Mouse (Mus musculus) ES-E14 (cell line): ENCODE measurements around the gene Ring1. TPM values are rescaled to one million over a fixed set of nuclear protein-coding genes. Genes with fewer than 3 reads are reported as not detected.
A peak's percentile ranks its signal among the peaks of the same experiment; 100 is the strongest.

Experiments used
- DNase-seq: peaks from one replicate; pipeline ENCODE4 v3.0.0-alpha.2; 2013; ENCODE audit warnings: low read depth, low spot score
- H3K27ac ChIP-seq: 2 replicates; pipeline ENCODE4 v1.5.1; 2012; ENCODE audit warnings: low read depth, mild to moderate bottlenecking, low read length, moderate library complexity, mixed read lengths; ENCODE audit not compliant: poor library complexity, insufficient read depth, severe bottlenecking
- H3K36me3 ChIP-seq: 2 replicates; pipeline ENCODE4 v1.6.1; 2012; ENCODE audit warnings: mild to moderate bottlenecking, low read length, moderate library complexity, mixed read lengths; ENCODE audit not compliant: control insufficient read depth, poor library complexity, insufficient read depth, severe bottlenecking
- H3K4me1 ChIP-seq, 2 experiments: fragments of 150-350 bp in 1 of 2; sonication (generic) in 1 of 2; 2 replicates each; pipeline ENCODE4 v1.6.1; 2012; ENCODE audit warnings: low read length in 2 of 2, mild to moderate bottlenecking in 1 of 2, mixed read lengths in 1 of 2; ENCODE audit not compliant: control insufficient read depth in 2 of 2, insufficient read depth in 2 of 2, poor library complexity in 1 of 2
- H3K4me3 ChIP-seq, 2 experiments: fragments of 150-350 bp in 1 of 2; sonication (generic) in 1 of 2; 2 replicates each; pipeline ENCODE4 v1.5.1; 2012; ENCODE audit warnings: low read length in 2 of 2, low read depth in 1 of 2, mild to moderate bottlenecking in 1 of 2, mixed read lengths in 1 of 2; ENCODE audit not compliant: insufficient read depth in 1 of 2, poor library complexity in 1 of 2, severe bottlenecking in 1 of 2
- H3K9ac ChIP-seq: 2 replicates; pipeline ENCODE4 v1.6.1; 2012; ENCODE audit warnings: low read depth, mild to moderate bottlenecking, low read length, mixed read lengths; ENCODE audit not compliant: poor library complexity, insufficient read depth, severe bottlenecking
- H3K9me3 ChIP-seq: fragments of 150-350 bp; sonication (generic); 2 replicates; pipeline ENCODE4 v1.6.1; 2012; ENCODE audit warnings: low read depth, mild to moderate bottlenecking, low read length; ENCODE audit not compliant: control insufficient read depth, insufficient read depth
- CHD2 ChIP-seq: IDR thresholded peaks from 2 replicates; pipeline ENCODE4 v1.6.1; 2014; ENCODE audit warnings: mild to moderate bottlenecking, low read depth, low read length, inconsistent platforms
- HCFC1 ChIP-seq: IDR thresholded peaks from 2 replicates; pipeline ENCODE4 v1.6.1; 2012; ENCODE audit warnings: low read length, inconsistent platforms, borderline replicate concordance; ENCODE audit not compliant: insufficient read depth
- MAFK ChIP-seq: IDR thresholded peaks from 2 replicates; pipeline ENCODE4 v1.6.1; 2014; ENCODE audit warnings: mild to moderate bottlenecking, low read depth, low read length, inconsistent platforms; ENCODE audit not compliant: insufficient read depth
- ZC3H11A ChIP-seq: IDR thresholded peaks from 2 replicates; pipeline ENCODE4 v1.6.1; 2012; ENCODE audit warnings: low read depth, mild to moderate bottlenecking, inconsistent platforms, low read length, borderline replicate concordance
- ZNF384 ChIP-seq: IDR thresholded peaks from 2 replicates; pipeline ENCODE4 v1.6.1; 2012; ENCODE audit warnings: low read depth, low read length, inconsistent platforms
- in situ Hi-C, 2 experiments: fragments of 600-800 bp; cut with MboI; formaldehyde crosslinking; loops; one replicate each; pipeline ENCODE4 v1.15.1; 2025; ENCODE audit warnings: low sequenced_read_pairs in 2 of 2, inconsistent platforms in 1 of 2; ENCODE audit not compliant: unreplicated experiment in 2 of 2
- total RNA-seq: library from RNA; depleted of rRNA; stranded (reverse); fragments of 300-350 nt; gene quantifications from 2 replicates; pipeline ENCODE4 v1.2.3, GENCODE M21; 2012

Ring1 gene
- total RNA-seq, 1 experiment = 5.6 TPM

DNA sequence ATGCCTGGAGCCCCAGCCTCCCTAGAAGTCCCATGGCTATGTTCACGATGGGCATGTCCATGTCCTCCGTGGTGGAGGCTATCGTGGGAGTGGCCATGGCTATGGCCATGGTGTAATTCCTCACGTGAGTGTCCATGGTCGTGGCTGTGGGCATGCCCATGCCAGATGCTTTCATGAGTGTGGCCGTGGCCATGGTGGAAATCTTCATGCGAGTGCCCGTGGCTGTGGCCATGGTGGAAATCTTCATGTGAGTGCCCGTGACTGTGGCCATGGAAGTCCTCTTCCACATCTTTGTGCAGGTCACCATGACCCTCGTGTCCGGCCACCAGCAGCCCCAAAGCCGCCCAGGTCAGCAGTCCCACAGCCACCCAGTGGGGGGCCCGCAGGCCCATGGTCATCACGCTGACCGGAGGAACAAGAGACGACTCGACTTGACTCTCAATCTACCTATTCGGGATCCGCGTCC lies 6.4 kb upstream of the Ring1 start:
- no peak for DNase-seq
- in situ Hi-C loops = no loop called here
- Histone ChIP-seq H3K36me3 (peaks cover 37% of the 10 kb centered on the region), H3K4me3 (peak overlapping the region; percentile 72 to 97), H3K4me1 (peaks cover 7 to 23% of the 10 kb centered on the region in 2 experiments), H3K27ac (peak overlapping the region; percentile 74), H3K9ac (peak overlapping the region; percentile 84), H3K9me3 (no peaks in the 10 kb centered on the region)
- TF ChIP-seq MAFK (no peak), ZNF384 (no peak)

- Histone ChIP-seq H3K36me3 (peaks cover 32% of the 10 kb centered on the region), H3K9me3 (no peaks in the 10 kb centered on the region), H3K4me3 (peak overlapping the region; percentile 72 to 97), H3K9ac (peak overlapping the region; percentile 84), H3K4me1 (peaks cover 7 to 28% of the 10 kb centered on the region in 2 experiments), H3K27ac (no peak overlapping the region)
- DNase-seq = no peak
- in situ Hi-C loops = no loop called here
- TF ChIP-seq HCFC1 = no peak
- TF ChIP-seq MAFK = no peak
- no peak for TF ChIP-seq ZC3H11A
- no peak for TF ChIP-seq ZNF384
- no peak for TF ChIP-seq CHD2
Measured at GRCm38 (mm10) chr17:34029890-34030595, 5.6 kb upstream of the Ring1 start.

- Histone ChIP-seq H3K4me1 (peaks cover 7 to 28% of the 10 kb centered on the region in 2 experiments), H3K9me3 (no peaks in the 10 kb centered on the region), H3K27ac (no peak overlapping the region), H3K9ac (peak overlapping the region; percentile 84; the same call in 1 of the 2 replicates), H3K4me3 (no peak overlapping the region), H3K36me3 (peaks cover 29% of the 10 kb centered on the region)
- no peak for TF ChIP-seq ZNF384
- TF ChIP-seq ZC3H11A = no peak
- TF ChIP-seq MAFK = no peak
- TF ChIP-seq HCFC1 = no peak
- TF ChIP-seq CHD2 = no peak
- DNase-seq = no peak
- in situ Hi-C loops = no loop called here
Measured at GRCm38 (mm10) chr17:34029150-34029889, 4.8 kb upstream of the Ring1 start.

DNA sequence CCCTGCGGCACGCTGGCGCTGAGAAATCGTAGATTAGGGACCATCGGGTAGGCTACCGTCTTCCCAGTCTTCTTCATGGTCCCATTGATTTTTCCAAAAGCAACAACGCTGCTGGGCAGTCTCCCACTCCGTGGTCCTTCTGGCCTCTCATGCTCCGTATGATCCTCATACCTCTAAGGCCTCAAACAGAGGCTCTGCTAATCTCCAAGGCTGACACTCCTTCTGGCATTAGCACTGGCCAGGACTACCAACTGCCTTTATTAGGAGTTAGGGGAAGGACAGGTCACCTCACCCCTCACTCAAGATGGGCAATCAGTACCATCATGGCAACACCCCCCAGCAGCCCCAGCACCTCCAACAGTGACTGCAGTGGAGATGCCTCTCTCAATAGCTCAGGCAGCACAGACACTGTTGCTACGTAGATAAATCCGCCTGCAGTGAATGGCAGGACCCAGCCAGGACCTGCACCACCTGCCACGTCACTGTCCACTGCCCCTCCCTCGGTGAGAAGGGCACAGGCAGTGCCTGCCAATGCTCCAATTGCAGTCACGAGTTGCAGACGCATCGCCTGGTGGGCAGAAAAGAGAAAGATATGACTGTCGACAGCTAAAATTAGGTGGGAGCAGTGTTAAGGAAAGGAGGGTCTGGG lies 4.1 kb upstream of the Ring1 start:
- no peak for DNase-seq
- Histone ChIP-seq H3K36me3 (peaks cover 26% of the 10 kb centered on the region), H3K9me3 (no peaks in the 10 kb centered on the region), H3K4me3 (no peak overlapping the region), H3K9ac (no peak overlapping the region), H3K27ac (no peak overlapping the region), H3K4me1 (peaks cover 7 to 31% of the 10 kb centered on the region in 2 experiments)
- in situ Hi-C loops = no loop called here
- no peak for TF ChIP-seq ZC3H11A
- no peak for TF ChIP-seq CHD2
- TF ChIP-seq MAFK = no peak
- no peak for TF ChIP-seq HCFC1
- TF ChIP-seq ZNF384 = no peak
